Mouse (Mus musculus): ENCODE results near the gene Xirp1.

Xirp1 gene

DNA sequence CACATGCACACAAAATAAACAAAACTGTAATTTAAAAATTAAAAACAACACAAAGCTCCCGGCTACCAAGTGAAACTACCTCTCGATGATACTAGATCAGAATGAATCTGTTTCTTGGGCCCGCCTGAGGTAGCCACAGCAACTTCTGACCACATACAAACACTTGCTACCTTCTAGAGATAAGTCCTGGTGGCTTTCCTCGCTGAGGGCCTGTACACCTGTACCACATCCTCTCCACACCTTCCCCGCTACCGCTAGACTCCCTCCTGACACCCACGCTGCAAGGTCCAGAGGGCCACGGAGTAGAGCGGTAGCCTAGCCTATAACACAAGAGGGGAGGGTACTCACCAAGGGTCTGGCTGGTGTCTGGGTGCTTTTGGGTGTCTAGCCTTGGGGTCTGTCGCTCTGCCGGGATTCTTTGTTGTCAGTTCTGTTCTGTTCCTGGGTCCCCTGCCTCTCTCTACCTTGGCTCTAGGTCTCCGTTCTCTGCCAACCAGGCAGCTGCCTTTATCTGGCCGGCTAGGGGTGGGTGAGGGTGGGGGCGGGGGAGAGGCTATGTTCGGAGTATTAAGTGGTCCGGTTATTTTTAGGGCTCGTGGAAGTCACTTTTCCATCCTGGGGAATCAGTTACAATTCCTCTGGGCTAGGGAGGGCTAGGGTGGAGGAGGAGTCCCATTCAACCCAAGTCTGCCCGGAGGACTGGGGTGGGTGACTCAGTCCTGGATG, at the start of gene Xirp1:
Xirp1 (minus strand) TSS at position 513 of the 726 bp plus-strand sequence.
- no peak for DNase-seq (ENCODE audit: low spot score)

DNA sequence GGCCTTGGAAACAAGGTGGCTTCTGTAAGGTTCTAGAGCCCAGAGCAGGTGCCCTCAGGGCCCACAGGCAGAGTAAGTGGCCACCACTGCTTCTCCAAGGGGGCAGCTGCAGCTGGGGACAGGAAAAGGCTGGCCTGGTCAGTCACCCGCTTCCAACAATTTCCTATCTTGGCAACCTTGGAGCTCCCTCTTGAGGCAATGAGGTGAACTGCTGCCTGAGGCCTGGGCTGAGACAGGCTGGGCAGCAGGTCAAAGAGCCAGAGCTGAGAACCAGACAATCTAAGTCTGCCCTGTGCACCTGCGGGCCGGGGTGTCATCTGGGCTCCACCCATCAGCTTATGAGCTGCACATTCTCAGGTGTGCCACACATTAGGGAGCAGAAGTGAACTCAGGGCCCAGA, 49.8 kb upstream of the Xirp1 start:
- peak; percentile 41 for DNase-seq (ENCODE audit: low spot score)

DNA sequence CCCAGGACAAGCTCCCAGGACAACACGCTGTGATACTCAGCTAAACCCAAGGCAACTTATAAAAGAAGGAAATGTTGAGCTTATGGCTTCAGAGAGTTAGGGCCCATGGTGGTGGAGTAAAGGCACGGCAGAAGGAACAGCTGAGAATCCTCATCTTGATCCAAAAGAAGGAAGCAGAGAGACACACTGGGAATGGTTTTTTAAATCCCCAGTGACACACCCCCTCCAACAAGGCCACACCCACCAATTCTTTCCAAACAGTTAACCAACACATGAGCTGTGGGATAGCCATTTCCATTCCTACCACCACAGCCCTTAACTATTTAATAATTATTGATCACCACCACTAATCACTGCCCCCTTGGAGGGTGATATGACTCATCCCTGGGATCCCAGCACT, 47.9 kb upstream of the Xirp1 start:
- no peak for DNase-seq (ENCODE audit: low spot score)

DNA sequence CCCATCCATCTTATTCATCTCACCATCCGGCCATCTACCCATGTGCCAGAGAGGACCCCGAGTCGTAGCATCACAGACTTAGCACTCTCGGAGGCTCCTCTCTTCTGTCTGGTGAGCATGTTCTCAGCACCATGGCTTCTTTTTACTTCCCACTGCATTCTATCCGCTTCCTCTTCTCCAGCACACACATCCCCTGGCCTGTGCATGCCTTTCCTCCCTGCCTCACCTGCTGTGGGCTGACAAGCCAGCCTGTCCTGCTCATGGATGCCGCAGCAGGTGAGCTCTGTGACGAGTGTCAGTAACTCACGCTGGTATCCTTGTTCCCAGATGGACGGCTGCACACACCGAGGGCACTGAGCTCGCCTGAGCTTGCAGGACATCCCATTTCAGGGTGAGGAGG, 46.4 kb upstream of the Xirp1 start, which contains the start of gene Cx3cr1:
Cx3cr1 (minus strand) TSS at position 101 of the 400 bp plus-strand sequence.
- DNase-seq (ENCODE audit: low spot score), result no peak

DNA sequence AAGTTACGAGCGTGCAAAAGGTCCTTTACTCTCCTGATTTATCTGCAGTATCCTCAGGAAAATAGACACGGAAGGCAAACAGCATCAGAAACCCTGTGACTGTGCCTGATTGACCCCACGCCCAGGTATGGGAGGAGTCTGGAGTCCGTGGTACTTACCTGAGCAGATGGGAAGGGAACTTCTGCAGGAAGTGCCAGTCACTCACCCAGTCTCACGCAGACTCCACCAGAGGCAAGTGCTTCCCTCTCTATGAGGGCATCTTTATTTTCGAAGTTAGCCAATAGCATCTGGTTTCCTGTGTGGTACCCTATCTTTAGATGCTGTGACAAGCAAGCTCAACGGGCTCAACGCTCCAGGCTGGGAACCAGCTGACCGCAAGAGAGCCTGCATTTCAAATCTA, 44.6 kb upstream of the Xirp1 start:
- no peak for DNase-seq (ENCODE audit: low spot score)

DNA sequence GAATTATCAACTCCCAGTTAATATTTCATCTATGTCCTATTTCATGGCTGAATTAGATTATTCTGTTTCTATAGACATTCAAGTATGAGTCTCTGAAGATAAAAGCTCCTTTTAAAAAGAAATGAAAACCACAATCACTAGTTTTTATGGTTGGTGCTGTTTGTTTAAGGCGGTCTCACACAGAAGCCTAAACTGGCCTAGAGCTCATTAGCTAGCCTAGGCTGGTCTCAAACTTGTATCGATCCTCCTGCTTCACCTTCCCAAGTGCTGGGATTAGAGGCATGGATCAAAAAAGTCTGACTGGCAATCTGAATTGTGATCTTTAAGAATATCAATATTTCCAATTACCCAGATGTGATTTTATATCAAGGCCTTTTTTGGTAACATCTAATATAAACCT, 44.2 kb upstream of the Xirp1 start:
- DNase-seq (ENCODE audit: low spot score), result no peak

DNA sequence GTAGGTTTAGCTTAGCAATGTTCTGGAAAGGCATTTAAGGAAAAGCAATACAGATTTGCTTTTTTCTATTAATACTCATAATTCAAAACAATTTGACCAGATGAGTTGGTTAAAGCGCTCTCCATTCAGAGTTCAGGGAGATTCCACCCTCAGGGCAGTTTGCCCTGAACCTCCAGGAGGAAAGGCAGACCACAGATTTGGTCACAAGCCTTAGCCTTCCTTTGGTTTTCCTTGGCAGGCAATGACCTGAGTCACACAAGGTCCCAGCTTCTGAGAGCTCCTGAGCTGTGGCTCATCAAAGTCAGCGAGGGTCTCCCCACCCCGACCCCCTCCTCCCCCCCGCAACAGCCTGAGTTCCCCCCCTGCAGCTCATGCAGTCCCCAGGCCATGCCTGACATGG, 40.9 kb upstream of the Xirp1 start:
- DNase-seq (ENCODE audit: low spot score), result no peak

DNA sequence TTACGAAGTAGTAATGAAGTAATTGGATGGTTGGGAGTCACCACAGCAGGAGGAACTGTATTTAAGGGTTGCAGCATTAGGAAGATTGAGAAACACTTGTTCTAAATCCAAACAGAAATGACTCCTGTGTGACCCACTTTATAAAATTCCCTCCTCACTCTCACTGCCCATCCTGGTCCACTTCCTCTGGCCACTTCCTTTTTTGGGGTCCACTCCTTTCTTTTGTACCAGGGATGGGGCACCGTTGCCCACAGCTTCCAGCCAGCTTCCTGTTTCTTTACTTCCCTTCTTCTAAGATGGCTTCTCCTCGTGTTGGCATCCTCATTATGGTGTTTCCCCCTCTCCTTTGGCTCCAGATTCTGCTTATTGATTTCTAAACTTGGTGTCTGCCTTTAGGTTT, 35.3 kb upstream of the Xirp1 start:
- no peak for DNase-seq (ENCODE audit: low spot score)

DNA sequence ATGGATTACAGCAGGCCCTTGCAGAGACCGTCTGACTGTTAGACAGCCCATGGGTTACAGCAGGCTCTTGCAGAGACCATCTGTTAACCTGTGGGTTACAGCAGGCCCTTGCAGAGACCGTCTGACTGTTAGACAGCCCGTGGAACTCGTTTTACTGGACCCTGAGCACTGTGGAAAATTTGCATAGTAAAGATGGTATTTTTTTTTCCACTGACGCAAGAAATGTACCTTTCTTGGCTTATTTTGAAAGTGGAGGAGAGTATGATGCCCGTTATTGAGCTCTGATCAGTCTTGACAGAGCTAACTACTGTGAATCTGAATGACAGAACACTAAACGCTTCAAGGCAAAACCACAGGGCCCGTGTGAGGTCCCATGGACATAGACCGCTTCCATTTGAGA, 32.8 kb upstream of the Xirp1 start:
- no peak for DNase-seq (ENCODE audit: low spot score)

DNA sequence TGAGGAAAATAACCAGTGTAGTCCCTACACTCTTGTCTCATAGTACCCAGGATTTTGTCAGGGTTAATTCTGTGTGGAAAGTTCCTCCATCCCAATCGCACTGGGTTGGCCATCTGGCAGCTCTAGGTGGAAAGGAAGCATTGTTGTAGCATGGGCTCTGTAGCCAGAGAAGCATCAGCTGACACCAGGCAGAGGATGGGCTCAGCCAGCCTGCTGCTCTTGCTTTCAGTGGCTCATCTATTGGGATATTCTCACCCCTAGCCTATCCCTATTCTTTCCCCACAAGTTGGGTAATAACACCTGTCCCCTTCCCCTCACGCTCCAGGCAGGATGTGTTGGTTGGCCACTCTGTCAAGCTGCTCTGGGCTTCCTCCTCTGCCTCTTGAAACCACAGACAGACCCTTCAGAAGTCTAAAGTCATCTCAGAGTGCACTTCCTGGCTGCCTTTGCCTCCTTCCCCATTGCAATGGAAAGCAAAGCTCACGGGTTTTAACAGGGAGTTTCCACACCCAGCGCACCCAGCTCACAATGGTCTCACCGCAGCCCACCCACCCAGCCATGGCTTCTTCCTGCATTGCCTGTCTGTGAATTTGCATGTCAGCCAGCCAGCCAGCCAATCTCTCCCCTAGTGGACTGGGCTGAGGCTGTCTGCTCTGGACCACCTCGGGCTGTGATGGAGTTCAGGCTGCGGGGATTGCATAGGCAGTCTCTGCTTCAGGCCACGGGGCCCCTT, 31.3 kb upstream of the Xirp1 start:
- DNase-seq (ENCODE audit: low spot score), result no peak

DNA sequence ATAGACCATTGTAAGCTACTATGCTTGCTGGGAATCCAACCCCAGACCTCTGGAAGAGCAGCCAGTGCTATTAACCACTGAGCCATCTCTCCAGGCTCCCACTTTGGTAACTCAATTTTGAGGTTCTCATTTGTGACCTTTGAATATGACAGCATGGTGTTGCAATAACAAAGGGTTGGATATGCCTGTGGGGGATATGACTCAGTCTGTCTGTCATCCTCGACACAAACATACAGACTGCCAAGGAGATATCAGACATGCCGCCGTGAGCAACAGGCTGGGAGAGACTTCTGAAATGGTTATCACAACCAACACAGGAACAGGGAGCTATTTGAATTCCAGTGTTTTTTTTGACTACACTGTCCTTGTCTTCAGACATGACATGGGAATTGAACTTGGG, 26.0 kb upstream of the Xirp1 start:
- no peak for DNase-seq (ENCODE audit: low spot score)

DNA sequence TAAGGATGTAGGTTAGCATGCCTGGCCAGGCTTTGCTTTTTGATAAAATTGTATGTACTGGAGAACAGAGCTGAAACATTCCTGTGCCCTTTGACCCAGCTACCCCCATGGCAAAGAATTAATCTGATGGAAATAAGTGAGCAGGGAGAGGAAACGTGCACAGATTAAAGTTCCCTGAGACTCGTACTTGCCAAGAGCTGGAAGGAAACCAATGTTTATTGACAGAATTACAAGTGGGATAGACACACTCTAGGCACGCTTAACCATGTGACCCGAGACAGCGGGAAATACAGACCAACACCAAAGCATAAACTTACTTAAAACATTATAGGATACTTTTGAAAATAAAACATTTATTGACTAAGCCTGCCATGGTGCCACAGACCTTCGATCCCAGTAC, 25.1 kb upstream of the Xirp1 start:
- no peak for DNase-seq (ENCODE audit: low spot score)

DNA sequence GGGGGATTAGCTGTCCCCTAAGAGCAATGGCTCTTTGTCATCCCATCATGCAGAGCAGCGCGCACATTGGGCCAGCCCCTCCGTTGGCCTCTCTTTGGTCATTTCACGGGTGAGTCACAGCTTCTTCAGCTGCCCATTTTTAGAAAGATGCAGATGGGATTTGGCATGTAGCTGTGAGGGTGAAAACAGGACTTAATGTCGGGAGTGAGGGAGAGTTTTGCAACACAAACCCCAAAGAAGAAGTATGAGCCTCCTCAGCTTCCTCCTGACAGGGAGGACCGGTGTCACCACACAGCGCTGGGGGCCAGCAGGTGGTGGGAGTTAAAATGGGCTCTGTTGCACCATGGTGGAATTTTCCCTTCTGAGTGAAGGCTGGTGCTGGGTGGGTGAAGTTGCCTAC, 19.7 kb upstream of the Xirp1 start:
- no peak for DNase-seq (ENCODE audit: low spot score)

DNA sequence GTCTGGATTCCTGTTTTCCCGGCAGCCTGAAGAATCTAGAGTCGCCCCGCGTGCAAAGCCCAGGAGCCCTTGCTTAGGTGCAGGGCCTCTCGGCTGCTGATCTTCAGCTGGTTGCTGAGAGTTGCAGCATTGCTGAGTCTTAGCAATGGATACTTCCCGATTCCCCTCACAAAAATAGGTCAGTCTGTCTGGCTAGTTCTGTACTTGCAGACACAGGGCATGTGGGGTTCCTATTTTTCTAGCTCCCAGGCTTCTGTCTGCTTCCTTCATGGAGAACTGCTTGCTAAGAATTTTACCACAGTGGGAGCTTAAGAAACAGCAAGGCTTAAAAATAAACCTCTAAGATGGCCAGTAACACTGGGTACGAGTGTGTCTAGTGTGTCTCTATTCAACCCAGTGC, 14.0 kb upstream of the Xirp1 start:
- no peak for DNase-seq (ENCODE audit: low spot score)

DNA sequence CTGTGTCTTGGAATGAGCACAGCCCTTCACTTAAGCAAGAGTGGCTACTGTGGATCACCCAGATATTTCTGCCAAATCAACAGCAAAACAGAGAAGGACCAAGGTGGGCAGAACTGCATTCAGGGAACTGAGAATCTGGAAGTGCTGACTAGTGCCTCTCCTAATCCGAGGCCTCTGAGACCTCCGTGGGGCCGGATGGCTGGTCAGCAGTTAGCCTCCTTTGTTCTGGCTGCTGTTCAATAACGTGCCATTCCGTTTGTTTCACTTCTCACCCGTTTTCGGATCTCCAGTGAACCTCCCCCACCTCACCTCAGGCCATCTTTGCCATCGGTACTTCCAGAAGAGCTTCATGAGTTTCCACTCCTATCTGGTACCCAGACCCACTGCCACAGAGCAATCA, 11.0 kb upstream of the Xirp1 start:
- DNase-seq (ENCODE audit: low spot score), result no peak

DNA sequence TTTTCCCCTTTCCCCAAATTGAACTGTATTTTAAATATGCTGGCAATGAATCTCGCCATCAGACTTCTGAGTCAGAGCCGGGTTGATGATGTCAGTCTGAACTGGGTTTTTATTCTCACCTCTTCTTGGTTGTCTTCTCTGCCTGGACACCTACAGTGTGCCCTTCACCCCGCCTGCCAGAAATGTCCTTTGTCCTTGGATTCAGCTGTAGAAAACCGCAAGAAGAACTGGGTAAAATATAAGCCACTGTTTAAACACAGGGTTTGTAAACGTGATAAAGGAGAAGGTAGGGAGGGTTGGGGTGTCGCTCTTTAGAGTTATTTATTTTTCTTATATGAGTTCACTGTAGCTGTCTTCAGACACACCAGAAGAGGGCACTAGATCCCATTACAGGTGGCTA, 9.3 kb upstream of the Xirp1 start:
- DNase-seq (ENCODE audit: low spot score), result no peak

DNA sequence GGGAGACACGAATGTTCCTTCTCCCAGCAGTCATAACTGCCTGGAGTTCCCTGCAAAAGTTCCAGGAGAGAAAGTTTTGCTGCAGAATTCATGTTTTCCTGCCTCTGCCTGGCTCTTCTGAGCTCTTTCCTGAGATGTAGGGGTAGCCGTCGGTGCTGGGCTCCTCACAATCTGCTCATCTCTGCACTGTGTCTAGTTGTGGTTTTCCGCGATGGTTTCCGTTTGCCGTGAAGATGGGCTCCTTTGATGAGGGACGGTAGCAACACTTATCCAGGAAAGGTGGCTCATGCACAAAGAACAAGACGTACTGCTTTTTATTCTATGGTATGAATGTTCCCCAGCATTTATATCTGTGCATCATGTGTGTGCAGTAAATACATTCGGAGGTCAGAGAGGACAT, 7.0 kb upstream of the Xirp1 start:
- DNase-seq (ENCODE audit: low spot score), result no peak

DNA sequence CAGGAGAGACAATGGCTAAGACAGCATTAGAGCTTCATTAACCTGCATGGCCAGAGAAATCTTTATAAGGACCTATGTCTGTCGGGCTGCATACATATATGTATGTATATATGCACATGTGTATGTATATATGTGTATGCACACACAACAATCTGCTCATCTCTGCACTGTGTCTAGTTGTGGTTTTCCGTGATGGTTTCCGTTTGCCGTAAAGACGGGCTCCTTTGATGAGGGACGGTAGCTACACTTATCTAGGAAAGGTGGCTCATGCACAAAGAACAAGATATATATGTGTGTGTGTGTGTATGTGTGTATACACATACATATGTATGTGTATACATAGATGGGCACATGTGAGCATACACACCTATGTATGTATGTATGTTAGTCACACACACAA, 6.5 kb upstream of the Xirp1 start:
- no peak for DNase-seq (ENCODE audit: low spot score)

DNA sequence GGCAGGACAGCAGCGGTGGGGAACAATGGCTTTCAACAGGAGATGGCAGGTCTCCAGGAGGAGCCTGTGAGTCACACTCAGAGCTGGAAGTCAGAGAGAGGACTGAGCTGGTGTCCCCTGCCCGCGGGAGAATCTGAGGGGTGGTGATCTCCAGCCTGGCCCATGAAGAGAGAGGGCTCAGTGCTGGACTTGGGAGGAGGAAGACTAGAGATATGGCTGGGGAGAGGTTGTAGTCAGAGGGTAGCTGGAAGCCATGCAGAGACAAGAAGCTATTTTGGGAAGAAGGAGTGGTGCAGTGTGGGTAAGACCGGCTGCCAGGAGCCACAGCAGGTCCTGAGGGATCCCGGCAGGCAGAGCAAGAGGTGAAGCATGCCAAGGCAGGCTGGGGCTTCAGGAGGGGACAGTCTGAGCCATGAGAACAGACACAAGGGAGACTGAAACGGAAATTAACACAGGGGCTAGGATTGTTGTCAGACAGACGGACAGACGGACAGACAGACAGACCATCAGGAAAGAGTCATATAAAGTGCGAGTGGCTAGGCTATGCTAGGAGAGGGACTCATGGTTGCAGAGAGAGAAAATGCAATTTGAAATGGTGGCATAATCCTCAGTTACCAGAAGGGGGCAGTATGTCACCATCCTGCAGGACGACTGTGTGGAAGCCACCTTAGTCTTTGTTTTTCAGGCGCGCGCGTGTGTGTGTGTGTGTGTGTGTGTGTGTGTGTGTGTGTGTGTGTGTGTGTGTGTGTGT, 4.2 kb upstream of the Xirp1 start:
- DNase-seq (ENCODE audit: low spot score), result no peak

DNA sequence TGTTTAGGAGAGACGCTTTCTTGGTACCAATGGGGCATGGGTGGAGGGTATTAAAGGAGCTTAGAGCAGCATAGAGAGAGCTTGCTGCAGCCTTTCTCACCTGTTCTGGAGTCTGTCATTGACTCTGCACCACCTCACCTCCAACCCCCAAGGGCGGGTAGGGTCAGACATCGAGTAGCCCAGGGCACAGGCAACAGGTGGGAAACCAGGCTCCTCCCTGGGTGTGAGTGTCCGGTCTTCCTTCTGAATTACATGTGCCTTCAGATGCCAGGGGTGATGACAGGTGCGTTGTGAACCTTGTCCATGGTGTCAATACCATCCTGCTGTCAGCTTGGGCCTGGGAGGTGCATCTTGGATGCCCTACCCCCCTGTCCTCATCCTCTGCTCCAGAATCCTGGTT, 1.2 kb upstream of the Xirp1 start:
- DNase-seq (ENCODE audit: low spot score), result no peak

DNA sequence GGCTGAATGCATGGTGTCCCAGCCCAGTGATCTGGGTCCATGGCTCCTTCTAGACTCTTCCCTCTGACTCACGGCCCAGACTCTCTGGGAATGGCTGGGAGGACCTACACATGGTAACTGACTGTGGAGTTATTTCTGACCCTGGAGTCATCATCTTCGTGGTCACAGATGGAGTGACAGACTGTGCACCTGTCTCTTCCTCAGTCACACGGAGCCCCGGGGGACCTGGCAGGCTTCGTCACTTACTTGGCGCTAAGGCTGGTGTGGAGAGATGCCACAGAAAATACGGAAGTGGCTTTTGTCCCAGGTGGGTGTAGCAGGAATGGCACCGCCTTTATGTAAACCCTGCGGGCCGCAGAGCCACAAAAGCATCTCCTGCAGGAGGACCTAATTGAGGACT, 773 bp upstream of the Xirp1 start:
- DNase-seq (ENCODE audit: low spot score), result no peak

DNA sequence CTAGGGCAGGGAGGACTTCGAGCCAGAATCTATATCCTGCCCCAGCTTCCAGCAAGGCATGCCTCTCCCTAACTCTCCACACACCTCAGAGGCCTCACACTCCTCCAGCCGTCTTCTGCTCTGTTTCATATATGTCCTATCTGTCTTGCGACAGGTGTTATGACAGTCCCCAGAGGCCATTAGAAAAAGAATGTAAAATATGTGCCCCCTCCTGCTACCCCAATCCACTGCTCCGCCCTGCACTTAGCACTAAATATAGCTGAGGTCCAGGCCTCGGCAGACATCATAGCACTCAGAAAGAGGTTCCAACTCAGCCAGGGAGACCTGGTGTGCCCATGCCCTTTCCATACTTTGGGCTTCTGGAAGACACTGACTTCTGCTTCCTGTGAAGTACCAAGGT, 2.2 kb downstream of the Xirp1 start:
- no peak for DNase-seq (ENCODE audit: low spot score)

DNA sequence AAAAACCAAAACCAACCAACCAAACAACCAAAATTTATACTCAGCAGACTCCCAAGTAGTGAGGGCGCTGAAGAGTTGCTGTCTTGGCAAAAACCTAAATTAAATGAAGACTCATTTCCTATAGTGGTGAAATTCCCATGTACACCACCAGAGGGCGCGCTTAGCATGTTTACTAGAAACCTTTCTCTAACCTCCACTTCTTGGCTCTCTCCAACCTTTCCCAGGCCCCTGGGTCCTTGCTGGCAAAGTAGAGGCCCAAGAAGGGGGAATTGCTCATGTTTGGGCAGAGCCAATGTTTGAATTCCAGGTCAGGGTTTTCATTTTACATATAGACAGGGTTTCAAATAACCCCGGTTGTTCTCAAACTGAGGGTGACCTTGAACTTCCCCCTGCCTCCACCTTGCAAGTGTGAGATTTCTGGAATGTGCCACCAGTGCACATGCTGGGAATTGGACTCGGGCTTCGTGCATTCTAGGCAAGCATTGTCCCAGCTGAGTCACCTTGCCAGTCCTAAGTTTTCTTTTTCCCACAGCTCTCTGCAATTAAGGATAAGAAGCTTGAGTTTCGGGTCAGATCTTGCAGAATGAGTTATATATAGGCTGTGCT, 3.0 kb downstream of the Xirp1 start:
- DNase-seq (ENCODE audit: low spot score), result peak; percentile 31
